Mouse (Mus musculus) right cerebral cortex, postnatal 4 days (tissue): ENCODE measurements at regions not wholly inside any gene's neighbourhood (a gene's known extent, or its start where the extent isn't known, plus 50 kb on each side); places are given as distances from the start of the nearest gene placed in this dataset.

Experiments used
- DNase-seq: peaks from one replicate; pipeline ENCODE4 v3.0.0-alpha.2; 2022

DNA sequence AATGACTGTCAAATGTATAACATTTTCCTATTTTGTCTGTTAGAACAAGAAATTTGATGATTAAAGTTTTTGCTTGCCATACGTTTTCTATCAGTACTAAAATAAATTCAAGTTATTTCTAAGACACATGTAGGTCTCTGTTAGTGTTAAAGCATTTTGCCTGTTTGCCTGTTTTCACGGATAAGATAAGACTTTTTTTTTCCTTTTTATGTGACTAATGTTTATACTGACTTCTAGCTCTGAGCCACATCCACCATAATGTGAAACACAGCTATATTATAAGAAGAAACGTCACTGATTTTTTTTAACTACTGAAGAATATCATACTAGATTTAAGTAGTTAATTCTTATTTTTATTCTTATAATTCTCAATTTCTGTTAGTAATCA lies 1012.6 kb downstream of the Cdh8 start:
- DNase-seq = no peak

DNA sequence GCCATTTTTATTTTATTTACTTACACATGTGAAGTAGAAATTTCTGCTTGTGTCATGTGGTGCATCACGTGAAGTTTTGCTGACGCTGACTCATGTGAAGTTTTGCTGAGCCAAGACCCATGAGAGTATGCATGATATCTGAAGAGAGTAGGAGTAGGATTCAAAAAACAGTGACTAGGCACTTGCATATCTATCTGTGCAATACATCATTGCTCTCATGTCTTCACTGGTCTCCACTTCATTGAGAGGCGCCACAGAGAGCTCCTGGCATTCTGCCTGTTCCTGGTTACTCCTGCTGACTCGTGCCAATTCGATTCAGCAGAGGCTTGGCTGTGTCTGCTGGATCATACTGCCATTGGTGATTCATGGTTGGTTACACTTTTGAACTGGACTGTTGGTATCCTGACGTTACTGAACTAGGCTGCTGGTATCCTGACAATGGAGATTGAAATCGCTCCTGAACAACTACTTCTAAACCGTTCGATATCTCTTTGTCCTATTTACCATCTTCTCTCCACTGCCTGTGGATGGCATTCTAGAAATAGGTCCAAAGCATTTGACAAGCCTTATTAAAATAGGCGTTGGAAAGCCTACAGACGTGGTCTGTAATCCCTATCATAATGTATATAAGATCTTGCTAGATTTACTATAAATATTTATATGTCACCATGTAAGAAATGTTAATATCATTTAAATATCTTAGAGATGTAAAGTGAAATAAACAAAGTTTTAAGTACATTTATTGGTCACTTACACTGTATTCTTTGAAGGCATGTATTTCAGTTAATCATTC lies 1013.2 kb downstream of the Cdh8 start:
- DNase-seq = no peak

- peak; percentile 14 for DNase-seq
Observed at GRCm38 (mm10) chr8:98381815-98382214, 1034.5 kb downstream of the Cdh8 start.

DNA sequence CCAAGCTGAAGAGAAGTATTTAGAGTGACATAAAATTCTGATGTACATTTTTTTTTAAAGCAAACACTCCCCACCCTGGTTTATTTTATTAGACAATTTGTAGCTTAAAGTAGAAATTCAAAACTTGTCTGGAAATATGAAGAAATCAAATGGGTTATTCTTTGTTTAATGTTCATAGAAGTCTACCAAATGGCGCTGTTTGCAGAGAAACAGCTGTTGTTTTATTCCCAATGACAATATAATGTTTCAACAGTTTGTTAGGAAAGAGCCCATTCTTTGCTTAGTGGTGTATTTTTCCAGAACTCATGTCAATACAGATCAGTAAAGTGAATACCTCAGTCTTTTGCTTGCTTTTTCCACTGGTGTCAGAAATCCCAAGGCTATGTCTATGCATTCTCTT lies 1035.9 kb downstream of the Cdh8 start:
- no peak for DNase-seq

DNA sequence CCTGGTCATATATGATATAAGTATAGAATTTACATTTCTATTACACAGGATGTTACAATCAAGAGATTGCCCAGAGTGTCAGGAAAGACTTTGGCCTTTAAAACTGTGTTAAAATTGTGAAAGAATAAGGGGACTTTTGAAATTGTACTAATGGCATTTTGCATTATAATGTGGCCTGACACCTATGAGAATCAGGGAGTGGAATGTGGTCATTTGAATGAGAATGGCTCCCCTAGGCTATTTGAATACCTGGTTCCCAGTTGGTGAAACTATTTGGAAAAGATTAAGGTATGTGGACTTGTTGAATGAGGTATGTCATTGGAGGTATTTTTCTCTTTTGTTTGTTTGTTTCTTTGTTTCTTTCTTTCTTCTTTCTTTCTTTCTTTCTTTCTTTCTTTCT lies 1038.5 kb downstream of the Cdh8 start:
- DNase-seq = no peak

- DNase-seq = no peak
Observed at GRCm38 (mm10) chr8:98372711-98373420, 1043.4 kb downstream of the Cdh8 start.

- DNase-seq = no peak
Observed at GRCm38 (mm10) chr8:98365378-98366095, 1050.7 kb downstream of the Cdh8 start.

GRCm38 (mm10) chr8:98337279-98337678 lies 1079.0 kb downstream of the Cdh8 start:
- DNase-seq = no peak

DNA sequence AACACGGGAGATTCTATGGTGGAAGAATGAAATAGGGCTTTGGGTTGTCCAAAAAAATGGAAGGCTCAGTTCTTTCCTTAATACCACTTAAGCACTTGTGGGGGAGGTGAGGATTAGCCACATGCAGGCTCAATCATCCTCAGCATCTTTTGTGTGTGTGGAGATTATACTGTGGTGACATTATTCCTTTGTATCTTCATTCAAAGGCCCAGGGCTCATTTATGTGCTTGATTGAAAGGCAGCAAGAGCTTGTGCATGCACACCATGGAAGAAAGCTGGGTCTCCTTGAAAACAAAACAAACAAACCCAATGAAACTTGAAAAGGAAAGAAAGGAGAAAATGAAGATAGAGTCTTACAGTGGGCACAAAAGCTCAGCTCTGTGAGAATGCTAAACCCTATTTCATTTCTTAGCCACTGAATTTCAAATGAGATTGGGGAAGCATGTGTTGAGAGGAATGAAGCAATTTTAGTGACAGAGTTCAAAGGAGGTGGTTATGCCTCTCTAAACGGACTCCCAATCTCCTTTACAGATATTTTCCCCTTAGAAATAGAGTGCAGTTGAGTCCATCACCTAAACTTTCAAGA lies 1106.8 kb downstream of the Cdh8 start:
- no peak for DNase-seq

DNA sequence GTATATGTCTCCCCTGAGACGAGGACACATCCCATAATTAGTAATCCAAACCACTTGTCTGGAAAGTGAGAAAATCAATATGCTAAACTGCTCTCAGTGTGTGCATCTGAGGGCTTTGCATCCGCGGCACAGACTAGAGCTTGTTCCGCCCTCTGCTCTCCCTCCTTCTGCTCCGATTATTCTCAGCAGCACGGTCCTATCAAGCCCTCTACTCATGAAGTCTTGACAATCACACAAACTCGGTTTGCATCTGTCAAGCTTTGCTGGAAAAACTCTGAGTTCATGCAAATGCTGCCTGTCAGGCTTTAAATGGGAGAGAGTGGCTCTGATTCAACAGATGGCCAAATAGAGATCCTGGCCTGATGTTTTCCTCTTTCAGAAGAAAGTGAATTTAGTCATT lies 1121.3 kb downstream of the Cdh8 start:
- DNase-seq = peak; percentile 7

DNA sequence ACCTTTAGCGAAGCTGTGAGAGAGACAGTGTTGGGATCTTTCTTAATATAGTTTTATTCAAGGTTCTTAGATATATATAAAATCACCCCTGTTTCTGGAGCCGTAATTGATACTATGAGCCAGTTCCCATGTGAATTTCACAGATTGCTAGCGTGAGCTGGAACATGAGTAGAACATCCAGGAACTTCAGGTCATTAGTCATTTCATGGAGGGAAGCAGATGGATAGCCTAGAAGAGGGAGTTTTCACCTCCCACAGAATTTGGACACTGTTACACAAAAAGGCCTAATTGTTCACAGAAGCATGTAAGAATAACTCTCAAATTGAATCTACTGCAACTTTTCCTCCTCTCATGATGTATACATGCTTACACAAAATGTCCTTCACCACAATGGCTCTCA lies 1156.0 kb downstream of the Cdh8 start:
- no peak for DNase-seq

DNA sequence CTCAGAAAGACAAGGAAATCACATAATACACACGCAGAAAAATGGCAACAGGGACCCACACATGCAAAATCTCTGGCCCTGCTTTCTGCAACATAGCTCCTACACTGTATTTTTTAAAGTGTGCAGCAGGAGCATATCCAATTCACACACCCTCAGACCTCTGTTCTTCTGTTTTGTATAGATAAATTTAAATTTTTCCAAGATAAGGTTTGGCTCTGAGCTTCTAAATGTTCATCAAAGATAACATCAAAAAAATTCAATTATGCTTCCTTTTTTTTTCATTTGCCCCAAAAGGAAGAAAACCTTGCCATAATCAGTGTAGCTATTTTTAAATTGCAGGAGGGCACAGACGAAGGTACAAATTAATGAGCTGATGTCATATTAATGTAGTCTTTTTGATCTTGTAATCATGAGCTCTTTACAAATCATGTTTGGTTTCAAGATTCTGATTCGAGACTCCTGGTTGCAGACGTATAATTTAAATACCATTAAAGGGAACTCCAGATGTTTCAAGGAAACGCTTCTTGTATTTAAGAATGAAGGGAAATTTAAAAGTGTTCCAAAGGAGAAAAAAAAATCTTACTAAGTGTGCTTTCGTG lies 1172.8 kb downstream of the Cdh8 start:
- no peak for DNase-seq

- no peak for DNase-seq
Observed at GRCm38 (mm10) chr8:98214019-98214418, 1202.3 kb downstream of the Cdh8 start.
